Mouse (Mus musculus): ENCODE data around the gene Cldn7. TPM values are rescaled to one million over a fixed set of nuclear protein-coding genes. Genes with fewer than 3 reads are reported as not detected.

Cldn7 gene
- total and polyA plus RNA-seq, 3 experiments, result 0.31 to 0.36 TPM; not detected in 1

DNA sequence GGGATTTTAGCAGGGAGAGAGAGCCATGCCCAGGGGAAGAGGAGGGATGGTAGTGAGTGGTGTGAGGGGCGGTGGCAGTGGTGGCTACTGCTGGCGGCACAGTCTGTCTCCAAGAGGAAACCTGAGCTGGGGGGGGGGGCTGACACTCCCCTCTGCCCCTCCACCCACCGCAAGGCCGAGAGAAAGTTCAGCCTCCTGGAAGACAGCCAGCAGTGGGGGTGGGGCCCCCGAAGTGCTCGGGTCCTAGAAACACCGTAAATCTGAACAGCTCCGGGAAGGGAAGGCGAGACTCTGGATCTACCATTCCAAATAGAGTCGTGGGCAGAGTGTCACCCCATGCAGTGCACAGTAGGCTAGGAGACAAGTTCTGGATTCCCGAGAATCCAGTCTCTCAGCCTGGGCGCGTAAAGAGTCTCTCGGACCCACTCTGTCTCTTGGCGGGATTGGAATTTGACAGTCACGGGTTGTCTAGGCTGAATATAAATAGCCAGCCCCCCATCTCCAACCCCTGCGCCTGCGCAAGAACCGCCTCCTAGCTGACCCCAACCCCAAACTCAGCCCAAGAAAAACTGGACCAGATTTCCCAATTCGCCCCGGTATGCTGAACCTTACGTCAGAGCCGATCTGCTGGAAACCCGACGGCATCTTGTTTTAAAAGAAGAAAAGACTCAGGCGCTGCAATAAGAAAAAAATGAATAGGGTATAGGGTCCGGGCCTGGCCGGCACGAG is 17.1 kb upstream of the Cldn7 start:
- Histone ChIP-seq H3K36me3 (ENCODE audit: control insufficient read depth in 1 of 2, insufficient read depth in 2 of 2, low read length in 2 of 2) (no peaks in the 10 kb centered on the region; a peak in 1 of 4 replicates), H3K4me1 (ENCODE audit: control insufficient read depth in 1 of 2, insufficient read depth in 2 of 2, low read length in 2 of 2) (peaks cover 0 to 11% of the 10 kb centered on the region in 2 experiments; a peak in 2 of 4 replicates), H3K4me3 (ENCODE audit: control insufficient read depth in 1 of 2, insufficient read depth in 1 of 2, low read depth in 2 of 2, low read length in 2 of 2) (peak overlapping the region; percentile 42 to 59), H3K27ac (ENCODE audit: control insufficient read depth, low read depth, low read length) (no peak overlapping the region), H3K9ac (ENCODE audit: control insufficient read depth, low read depth, low read length, poor library complexity, severe bottlenecking) (peak overlapping the region; percentile 24; the same call in 1 of the 2 replicates), H3K9me3 (replicated peaks; ENCODE audit: insufficient read depth, low read length) (no peaks in the 10 kb centered on the region), H3K79me2 (ENCODE audit: control insufficient read depth, insufficient read depth, low read length, poor library complexity) (no peaks in the 10 kb centered on the region), H3K27me3 (ENCODE audit: control insufficient read depth in 1 of 2, insufficient read depth in 2 of 2, low read length in 2 of 2) (peaks cover 7 to 13% of the 10 kb centered on the region in 2 experiments)
- no peak for TF ChIP-seq RCOR1 (IDR thresholded peaks at IDR 0.05; ENCODE audit: low read depth, low read length)
- no peak for TF ChIP-seq BHLHE40 (IDR thresholded peaks at IDR 0.05; ENCODE audit: borderline replicate concordance, low read depth, low read length)
- TF ChIP-seq JUND (IDR thresholded peaks at IDR 0.05; ENCODE audit: low read depth, low read length), result no peak
- no peak for DNase-seq (ENCODE audit: low read depth, low spot score)

DNA sequence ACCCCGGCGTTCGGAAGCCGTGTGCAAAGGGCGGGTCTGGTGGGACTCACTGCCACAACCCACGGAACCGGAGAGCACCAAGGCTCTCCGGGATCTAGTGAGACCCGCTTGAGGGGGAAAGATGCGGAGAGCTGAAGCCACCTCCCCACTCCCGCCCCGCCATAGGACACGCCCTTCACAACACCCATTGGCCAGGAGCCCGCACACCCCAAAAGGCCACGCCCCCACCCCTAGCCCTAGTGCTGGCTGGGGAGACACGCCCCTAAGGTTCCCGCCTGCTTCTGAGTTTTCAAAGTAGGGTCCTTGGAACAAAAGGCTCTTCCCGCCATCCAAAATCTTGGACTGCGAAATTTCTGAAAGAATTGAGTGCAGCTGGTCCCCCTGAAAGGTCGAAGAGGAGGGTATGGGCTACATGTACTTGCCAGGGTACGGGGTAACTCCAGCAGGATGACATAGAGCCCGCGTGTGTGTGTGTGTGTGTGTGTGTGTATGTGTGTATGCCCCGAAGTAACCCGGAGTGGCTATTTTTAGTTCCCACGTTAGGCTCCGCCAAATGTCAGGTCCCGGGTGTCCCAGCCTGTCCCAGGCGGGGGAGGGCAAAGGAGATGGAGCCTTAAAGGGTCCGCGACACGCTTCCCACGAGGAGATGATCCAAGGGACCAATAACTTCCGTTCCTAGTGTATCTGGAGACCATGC is 16.4 kb upstream of the Cldn7 start, which contains the start of gene Slc2a4:
TSS of gene Slc2a4 (minus strand) at position 123 of the 697 bp plus-strand sequence.
- Histone ChIP-seq H3K79me2 (ENCODE audit: control insufficient read depth, insufficient read depth, low read length, poor library complexity) (no peaks in the 10 kb centered on the region), H3K9me3 (replicated peaks; ENCODE audit: insufficient read depth, low read length) (no peaks in the 10 kb centered on the region), H3K27me3 (ENCODE audit: control insufficient read depth in 1 of 2, insufficient read depth in 2 of 2, low read length in 2 of 2) (peaks cover 4 to 8% of the 10 kb centered on the region in 2 experiments), H3K9ac (ENCODE audit: control insufficient read depth, low read depth, low read length, poor library complexity, severe bottlenecking) (peak within 1 kb of the TSS; percentile 55), H3K4me1 (ENCODE audit: control insufficient read depth in 1 of 2, insufficient read depth in 2 of 2, low read length in 2 of 2) (peaks cover 0 to 13% of the 10 kb centered on the region in 2 experiments; a peak in 3 of 4 replicates), H3K36me3 (ENCODE audit: control insufficient read depth in 1 of 2, insufficient read depth in 2 of 2, low read length in 2 of 2) (no peaks in the 10 kb centered on the region; a peak in 1 of 4 replicates), H3K4me3 (ENCODE audit: control insufficient read depth in 1 of 2, insufficient read depth in 1 of 2, low read depth in 2 of 2, low read length in 2 of 2) (peak within 1 kb of the TSS; percentile 52 to 61), H3K27ac (ENCODE audit: control insufficient read depth, low read depth, low read length) (peak within 1 kb of the TSS; percentile 17; the same call in 1 of the 2 replicates)
- DNase-seq (ENCODE audit: low read depth, low spot score), result peak; percentile 97
- TF ChIP-seq POLR2AphosphoS5 (IDR thresholded peaks at IDR 0.05; ENCODE audit: borderline replicate concordance, low read depth, low read length), result no peak
- 0 out of 2 replicates have a peak, but pooled peaks have one; percentile 55 for TF ChIP-seq MEF2A (IDR thresholded peaks at IDR 0.05; ENCODE audit: extremely low read depth, insufficient replicate concordance, low read depth, low read length, poor library complexity, severe bottlenecking)
- TF ChIP-seq HCFC1 (IDR thresholded peaks at IDR 0.05; ENCODE audit: low read depth, low read length), result 0 out of 2 replicates have a peak, but pooled peaks have one; percentile 27
- no peak for TF ChIP-seq TAL1 (IDR thresholded peaks at IDR 0.05; ENCODE audit: low read length)
- TF ChIP-seq ZNF384 (IDR thresholded peaks at IDR 0.05; ENCODE audit: low read depth, low read length), result no peak; the same call in 1 of the 2 replicates
- peak; percentile 82; the same call in 1 of the 2 replicates for TF ChIP-seq E2F4 (IDR thresholded peaks at IDR 0.05; ENCODE audit: borderline replicate concordance, low read depth, low read length)
- no peak for TF ChIP-seq NELFE (IDR thresholded peaks at IDR 0.05; ENCODE audit: low read depth, low read length)
- TF ChIP-seq ZC3H11A (IDR thresholded peaks at IDR 0.05; ENCODE audit: low read depth, low read length), result no peak
- no peak for TF ChIP-seq EP300 (IDR thresholded peaks at IDR 0.05; ENCODE audit: low read depth in 1 of 2, low read length in 2 of 2)
- no peak for TF ChIP-seq NRF1 (IDR thresholded peaks at IDR 0.05; ENCODE audit: insufficient read depth, low read depth, low read length, poor library complexity, severe bottlenecking)
- TF ChIP-seq TBP (IDR thresholded peaks at IDR 0.05; ENCODE audit: low read depth, low read length), result 0 out of 2 replicates have a peak, but pooled peaks have one; percentile 8
- TF ChIP-seq USF1 (IDR thresholded peaks at IDR 0.05; ENCODE audit: low read depth, low read length), result 0 out of 2 replicates have a peak, but pooled peaks have one; percentile 11
- TF ChIP-seq MAX (IDR thresholded peaks at IDR 0.05; ENCODE audit: low read length), result peak; percentile 51
- peak; percentile 85 for TF ChIP-seq MXI1 (IDR thresholded peaks at IDR 0.05; ENCODE audit: low read depth, low read length)
- no peak for TF ChIP-seq GABPA (IDR thresholded peaks at IDR 0.05; ENCODE audit: low read depth, low read length)
- no peak for TF ChIP-seq ELF1 (IDR thresholded peaks at IDR 0.05; ENCODE audit: low read depth, low read length)
- TF ChIP-seq POLR2A (IDR thresholded peaks at IDR 0.05; ENCODE audit: control insufficient read depth in 1 of 2, insufficient read depth in 1 of 2, low read depth in 1 of 2, low read length in 2 of 2, poor library complexity in 1 of 2), result no peak
- TF ChIP-seq SMC3 (IDR thresholded peaks at IDR 0.05; ENCODE audit: low read depth, low read length), result 0 out of 2 replicates have a peak, but pooled peaks have one; percentile 18
- no peak for TF ChIP-seq KAT2A (conservative IDR thresholded peaks at IDR 0.05; ENCODE audit: low read depth, low read length)
- TF ChIP-seq TCF12 (IDR thresholded peaks at IDR 0.05; ENCODE audit: low read depth, low read length), result no peak
- no peak for TF ChIP-seq MYB (IDR thresholded peaks at IDR 0.05; ENCODE audit: low read depth, low read length)
- no peak for TF ChIP-seq UBTF (IDR thresholded peaks at IDR 0.05; ENCODE audit: borderline replicate concordance, insufficient read depth, low read depth, low read length)
- 0 out of 2 replicates have a peak, but pooled peaks have one; percentile 29 for TF ChIP-seq MAZ (IDR thresholded peaks at IDR 0.05; ENCODE audit: low read depth, low read length)
- no peak for TF ChIP-seq USF2 (IDR thresholded peaks at IDR 0.05; ENCODE audit: borderline replicate concordance in 1 of 2, insufficient read depth in 1 of 2, low read depth in 1 of 2, low read length in 2 of 2)
